Mouse (Mus musculus) frontal cortex, postnatal 14 days (tissue): Measurements from ENCODE around the gene Tango6.
A peak's percentile ranks its signal among the peaks of the same experiment; 100 is the strongest.
"Not testable (repeated sequence)": the region's sequence is repeated elsewhere in the genome, so short reads cannot be mapped to it uniquely, and the experiment has no call there.

ENCODE experiments used
- DNase-seq, 2 experiments: peaks; one replicate each; pipeline ENCODE4 v3.0.0; 2022; ENCODE audit warnings: low spot score in 2 of 2

The Tango6 gene

DNA sequence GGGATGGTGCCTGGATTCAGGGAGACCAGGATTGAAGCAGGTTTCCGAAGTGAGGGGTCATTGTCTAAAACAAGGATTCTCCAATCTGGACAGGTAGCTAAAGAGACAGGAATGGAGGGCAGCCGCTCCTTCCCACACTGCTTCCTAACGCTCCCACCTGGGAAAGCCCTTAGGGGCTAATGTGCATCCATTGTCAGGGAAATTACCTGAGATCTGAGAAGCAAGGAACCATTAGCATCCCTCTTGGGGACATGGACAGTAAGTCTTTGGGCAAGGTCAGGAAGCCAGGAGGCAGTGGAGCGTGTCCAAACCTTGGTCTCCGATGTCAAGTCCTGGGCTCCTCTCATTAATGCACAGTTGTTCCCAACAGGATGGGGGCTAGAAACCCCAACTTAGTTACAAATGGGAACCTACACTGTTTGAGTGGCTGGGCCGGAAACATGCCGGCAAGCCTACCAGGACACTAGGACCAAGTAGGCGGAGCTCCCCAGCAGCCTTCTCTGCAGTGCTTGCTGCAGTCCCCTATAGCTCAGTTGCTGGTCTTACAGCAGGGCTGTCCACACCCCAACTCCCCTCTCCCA lies 189.7 kb downstream of the Tango6 start:
- no peak for DNase-seq

- DNase-seq = no peak
Measured at GRCm38 (mm10) chr8:106880121-106880707, 197.3 kb downstream of the Tango6 start.

DNA sequence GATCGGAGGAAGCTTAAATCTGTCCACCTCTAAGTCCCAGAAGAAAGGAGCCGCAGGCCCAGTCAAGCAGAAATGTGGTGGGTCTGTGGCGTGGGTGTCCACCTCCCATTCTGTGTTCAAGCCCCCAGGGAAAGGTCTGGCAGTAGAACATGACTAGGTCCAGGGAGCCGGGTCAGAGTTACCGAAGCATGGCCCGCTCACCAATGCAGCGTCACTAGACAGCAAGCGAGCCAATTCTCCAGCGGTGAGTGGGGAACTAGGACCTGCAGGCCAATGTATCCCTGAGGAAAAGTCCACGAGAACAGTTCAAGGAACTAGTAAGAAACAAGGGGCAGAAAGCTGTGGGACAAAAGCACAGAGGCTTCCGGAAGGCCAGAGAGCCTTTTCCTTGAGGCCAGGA lies 201.2 kb downstream of the Tango6 start:
- DNase-seq = not testable (repeated sequence)

- not testable (repeated sequence) for DNase-seq
Measured at GRCm38 (mm10) chr8:106884826-106885400, 202.0 kb downstream of the Tango6 start.

GRCm38 (mm10) chr8:106887336-106888189 lies 204.7 kb downstream of the Tango6 start:
- peak in 1 of 2 experiments; percentile 75 for DNase-seq

- no peak for DNase-seq
Measured at GRCm38 (mm10) chr8:106888803-106889202, 205.9 kb downstream of the Tango6 start.

DNA sequence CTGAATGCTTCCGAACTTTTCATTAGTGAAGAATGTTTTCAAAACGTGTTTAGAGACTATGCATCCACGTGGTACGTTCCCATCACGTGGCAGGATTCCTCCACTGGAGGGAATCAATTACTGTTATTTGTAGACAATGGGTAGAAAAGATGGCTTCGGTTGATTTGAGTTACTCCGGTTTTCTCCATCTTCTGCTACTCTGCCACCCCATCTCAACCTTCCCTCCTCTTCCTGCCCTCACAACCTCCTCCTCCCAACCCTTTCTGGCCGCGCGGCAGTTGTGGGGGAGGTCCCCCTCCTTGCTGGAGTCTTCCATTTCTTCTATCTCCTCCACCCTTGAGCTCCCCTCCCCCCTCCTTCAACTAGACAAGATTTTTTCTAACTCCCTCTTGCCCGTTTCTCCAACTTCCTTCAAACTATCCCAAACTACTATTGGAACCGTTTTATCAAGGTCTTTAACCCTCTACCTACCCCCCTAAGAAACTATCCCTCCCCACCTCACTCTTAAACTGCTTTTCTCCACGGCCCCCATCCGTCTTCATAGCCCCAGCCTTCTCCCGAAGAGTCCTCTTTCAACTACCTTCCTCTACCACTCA lies 209.4 kb downstream of the Tango6 start:
- DNase-seq = no peak

- DNase-seq = peak in 1 of 2 experiments; percentile 24
Measured at GRCm38 (mm10) chr8:106892806-106893451, 210.1 kb downstream of the Tango6 start.

DNA sequence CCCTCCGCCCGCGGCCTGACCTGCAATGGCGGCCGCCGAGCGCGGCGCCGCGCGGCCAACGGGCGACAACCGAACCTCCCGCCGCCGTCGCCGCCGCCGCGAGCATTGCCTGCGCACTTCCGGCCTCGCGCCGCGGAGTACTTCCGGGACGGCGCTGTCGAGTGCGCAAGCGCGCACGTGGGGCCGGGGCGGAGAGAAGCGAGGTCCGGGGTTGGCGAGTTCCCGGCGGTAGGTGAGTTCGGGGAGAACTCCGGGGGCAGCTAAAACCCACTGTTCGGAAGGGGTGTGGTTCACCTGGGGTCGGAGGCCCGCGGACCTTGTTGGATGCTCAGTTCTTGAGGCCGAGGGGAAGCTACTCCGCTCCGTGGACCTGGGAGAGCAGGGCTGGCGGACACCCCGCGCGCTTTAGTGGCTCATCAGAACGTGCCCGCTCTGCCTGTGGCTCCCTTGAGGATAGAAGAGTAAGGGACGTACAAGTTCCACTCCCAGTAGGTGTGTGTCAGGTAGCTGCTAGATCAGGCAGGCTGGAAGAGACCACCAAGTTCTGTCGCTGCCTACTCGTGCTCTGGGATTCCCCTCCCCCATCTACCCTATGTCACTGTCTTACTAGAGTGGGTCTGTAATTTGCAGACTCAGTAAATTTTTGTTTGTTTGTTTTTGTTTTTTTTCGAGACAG lies 210.8 kb downstream of the Tango6 start, which contains the start of gene Utp4:
TSS of gene Utp4 (plus strand) at position 156 of the 676 bp plus-strand sequence.
- peak; percentile 60 to 75 for DNase-seq

GRCm38 (mm10) chr8:106899473-106899872 lies 216.6 kb downstream of the Tango6 start:
- no peak for DNase-seq
